Mouse (Mus musculus) R1 (cell line): ENCODE measurements around the gene Tln1.
A peak's percentile ranks its signal among the peaks of the same experiment; 100 is the strongest.
"Not testable (repeated sequence)": the region's sequence is repeated elsewhere in the genome, so short reads cannot be mapped to it uniquely, and the experiment has no call there.

ENCODE experiments used
- DNase-seq: peaks from one replicate; pipeline ENCODE4 v3.0.0-alpha.2; 2018; ENCODE audit warnings: low read depth, low spot score

Gene Tln1

GRCm38 (mm10) chr4:43561997-43562768, at the start of gene Tln1, which contains the start of gene Creb3:
TSS of gene Tln1 (minus strand) at chr4:43562691.
TSS of gene Creb3 (plus strand) at chr4:43562332.
- DNase-seq: peak; percentile 99

- DNase-seq: no peak
Measured at GRCm38 (mm10) chr4:43604751-43605685, 42.5 kb upstream of the Tln1 start.

DNA sequence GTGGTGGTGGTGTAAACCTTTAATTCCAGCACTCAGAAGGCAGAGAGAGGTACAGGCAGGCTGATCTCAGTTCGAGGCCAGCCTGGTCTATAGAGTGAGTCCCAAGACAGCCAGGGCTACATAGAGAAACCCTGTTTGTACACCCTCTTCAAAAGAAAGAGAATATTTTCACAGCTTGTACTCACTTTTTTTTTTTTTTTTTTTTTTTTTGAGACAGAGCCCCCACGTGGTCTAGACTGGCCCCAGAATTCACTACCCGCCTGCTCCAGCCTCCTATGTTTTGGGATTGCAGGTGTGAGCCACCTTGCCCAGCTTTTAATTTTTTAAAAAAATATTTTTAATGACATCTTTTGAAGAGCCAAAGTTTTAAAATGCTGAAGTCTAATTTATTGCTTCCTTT, 41.6 kb upstream of the Tln1 start:
- DNase-seq: no peak

- no peak for DNase-seq
Measured at GRCm38 (mm10) chr4:43600195-43600934, 37.9 kb upstream of the Tln1 start.

GRCm38 (mm10) chr4:43598650-43599380, 36.3 kb upstream of the Tln1 start:
- DNase-seq: no peak

GRCm38 (mm10) chr4:43598200-43598599, 35.7 kb upstream of the Tln1 start:
- no peak for DNase-seq

DNA sequence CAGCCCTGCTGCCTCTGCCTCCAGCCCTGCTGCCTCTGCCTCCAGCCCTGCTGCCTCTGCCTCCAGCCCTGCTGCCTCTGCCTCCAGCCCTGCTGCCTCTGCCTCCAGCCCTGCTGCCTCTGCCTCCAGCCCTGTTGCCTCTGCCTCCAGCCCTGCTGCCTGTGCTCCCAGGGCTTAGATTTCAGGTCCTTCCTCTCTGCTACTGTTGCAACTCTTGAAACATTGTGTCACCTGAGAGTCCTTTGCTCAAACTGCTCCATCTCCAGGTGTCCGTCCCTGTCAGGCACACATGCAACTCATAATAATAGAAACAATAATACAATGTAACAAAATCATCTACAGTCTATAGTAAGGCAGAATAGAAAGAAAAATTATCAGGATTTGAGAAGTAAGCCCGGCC, 34.1 kb upstream of the Tln1 start:
- DNase-seq: not testable (repeated sequence)

GRCm38 (mm10) chr4:43593453-43593852, 31.0 kb upstream of the Tln1 start:
- DNase-seq: no peak

GRCm38 (mm10) chr4:43591961-43592360, 29.5 kb upstream of the Tln1 start:
- no peak for DNase-seq

DNA sequence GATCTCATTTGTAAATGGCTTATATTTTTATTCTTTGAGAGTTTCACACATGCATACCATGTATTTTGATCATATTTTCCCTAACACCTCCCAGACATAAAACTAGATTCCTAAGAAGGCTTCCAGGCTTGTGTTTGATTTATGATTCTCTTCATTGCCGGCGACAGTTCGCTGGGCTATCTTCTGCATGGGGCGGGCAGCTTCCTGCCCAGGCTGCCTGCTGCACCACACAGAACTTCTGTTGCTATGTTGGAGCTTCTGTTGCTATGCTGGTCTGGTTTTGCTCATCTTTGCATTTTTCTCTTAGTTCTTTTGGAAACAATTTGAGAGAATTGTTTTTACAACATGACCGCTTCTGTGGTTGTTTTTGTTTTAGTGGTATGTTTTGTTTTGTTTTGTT, 29.1 kb upstream of the Tln1 start:
- DNase-seq: no peak

- DNase-seq: no peak
Measured at GRCm38 (mm10) chr4:43587681-43588080, 25.2 kb upstream of the Tln1 start.

- no peak for DNase-seq
Measured at GRCm38 (mm10) chr4:43586411-43586810, 23.9 kb upstream of the Tln1 start.

DNA sequence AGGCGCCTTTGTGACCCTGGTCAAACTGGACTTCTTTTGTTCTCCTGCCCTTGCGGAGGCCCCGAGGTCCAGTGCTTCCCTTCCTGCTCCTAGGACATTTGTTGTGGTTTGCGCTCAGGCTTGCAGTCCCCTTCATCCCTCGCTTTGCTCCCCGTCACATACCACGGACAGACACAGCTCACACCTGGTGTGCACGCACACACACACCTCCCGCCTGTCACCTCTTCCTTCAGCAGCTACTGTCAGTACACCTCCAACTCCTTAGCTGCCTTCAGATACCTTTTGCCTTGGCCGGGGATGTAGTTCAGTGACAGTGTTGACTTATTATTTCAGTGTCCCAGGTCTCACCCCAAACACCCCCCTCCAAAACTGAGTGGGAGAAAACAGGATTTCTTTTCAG, 23.2 kb upstream of the Tln1 start:
- no peak for DNase-seq

GRCm38 (mm10) chr4:43584444-43585416, 22.2 kb upstream of the Tln1 start, which contains the start of gene Msmp:
TSS of gene Msmp (minus strand) at chr4:43584494.
- DNase-seq: no peak

- DNase-seq: peak; percentile 39
Measured at GRCm38 (mm10) chr4:43583421-43583820, 20.9 kb upstream of the Tln1 start.

DNA sequence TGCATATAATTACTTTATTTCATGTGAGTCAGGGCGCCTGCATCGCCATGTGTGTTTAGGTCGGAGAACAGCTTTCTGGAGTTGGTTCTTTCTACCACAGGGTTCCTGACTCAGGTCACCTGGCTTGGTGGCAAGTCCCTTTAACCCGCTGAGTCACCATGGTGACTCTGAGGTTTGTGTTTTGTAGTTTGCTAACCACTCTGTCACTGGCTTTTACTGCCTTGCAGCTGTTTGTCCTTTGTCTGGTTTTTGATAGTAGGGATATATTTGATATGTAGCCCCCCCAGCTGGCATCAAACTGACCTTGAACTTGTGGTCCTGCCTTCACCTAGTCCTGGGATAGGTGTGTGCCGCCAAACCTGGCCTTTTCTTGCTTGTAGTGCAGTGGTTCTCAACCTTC, 19.8 kb upstream of the Tln1 start:
- no peak for DNase-seq

DNA sequence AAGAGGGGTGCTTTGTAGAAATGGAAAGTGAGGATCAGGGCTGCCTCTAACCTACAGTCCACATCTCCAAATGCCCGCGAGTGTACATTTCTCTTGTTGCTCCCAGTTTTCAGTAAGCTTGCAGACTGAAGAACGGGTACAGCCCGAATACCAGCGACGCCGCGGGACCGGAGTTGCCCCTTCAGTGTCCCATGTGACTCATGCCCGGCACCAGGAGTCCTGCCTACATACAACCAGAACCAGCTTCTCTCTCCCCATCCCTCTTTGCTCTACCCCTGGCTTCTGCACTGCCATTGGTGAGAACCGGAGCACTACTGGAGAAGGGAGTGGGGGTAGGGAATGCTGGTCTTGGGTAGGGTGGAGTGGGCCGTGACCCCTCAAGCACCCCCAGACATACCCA, 18.9 kb upstream of the Tln1 start:
- DNase-seq: no peak

DNA sequence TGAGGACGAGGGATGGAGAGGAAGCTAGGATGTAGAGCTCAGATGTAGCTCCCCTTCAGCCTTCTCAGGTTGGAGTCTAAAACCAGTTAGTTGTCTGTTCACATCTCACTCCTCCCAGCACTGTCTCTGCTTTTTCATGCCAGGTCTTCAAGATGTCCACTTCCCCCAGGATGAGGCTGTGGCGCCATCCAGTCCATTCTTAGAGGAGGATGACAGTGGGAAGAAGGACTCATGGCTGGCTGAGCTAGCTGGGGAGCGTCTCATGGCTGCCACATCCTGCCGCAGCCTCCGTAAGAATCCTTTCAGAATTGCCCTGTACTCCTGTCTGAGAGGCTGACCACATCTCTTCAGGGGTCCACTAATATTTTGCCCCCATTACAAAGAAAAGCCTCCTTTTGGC, 18.2 kb upstream of the Tln1 start:
- no peak for DNase-seq

DNA sequence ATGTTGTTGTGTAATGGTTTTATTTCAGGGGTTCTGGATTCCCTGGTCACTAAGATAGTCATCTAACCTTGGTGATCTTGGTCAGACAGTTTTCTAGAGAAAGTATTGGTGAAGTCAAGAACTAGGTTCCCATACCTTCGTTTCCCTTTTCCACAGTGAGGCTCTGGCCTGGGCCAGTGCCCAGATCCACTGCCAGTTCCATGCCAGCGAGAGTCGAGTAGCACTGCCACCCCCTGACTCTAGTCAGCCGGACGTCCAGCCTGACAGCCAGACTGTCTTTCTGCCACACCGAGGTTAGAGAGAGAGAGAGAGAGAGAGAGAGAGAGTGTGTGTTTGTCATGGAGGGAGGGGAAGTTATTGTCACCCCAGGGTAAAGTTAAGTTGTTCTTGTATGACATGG, 17.2 kb upstream of the Tln1 start:
- no peak for DNase-seq

GRCm38 (mm10) chr4:43579256-43579655, 16.8 kb upstream of the Tln1 start:
- DNase-seq: no peak
